In the genomic region with DNA sequence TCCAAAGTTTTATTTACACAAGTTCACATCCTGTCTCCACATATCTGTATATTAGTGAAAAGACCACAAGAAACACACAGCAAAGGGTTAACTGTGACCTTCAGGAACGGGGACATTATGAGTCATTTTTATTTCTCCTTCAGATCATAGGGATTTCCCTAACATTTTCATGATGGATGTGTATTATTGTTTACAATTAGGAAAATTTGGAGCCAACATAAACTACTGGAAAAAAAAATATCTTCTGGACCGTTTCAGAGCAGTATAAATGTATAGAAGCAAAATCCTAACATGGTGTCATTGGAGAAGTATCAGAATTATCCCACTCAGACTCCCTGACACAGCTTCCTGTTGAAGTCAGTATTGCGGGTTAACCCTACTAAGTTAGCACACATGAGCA, we compare ENCODE assay signal across 29 mouse cellular contexts. TPM values are rescaled to one million over a fixed set of nuclear protein-coding genes. Genes with fewer than 3 reads are reported as not detected.
DNase-seq lines count a peak whose midpoint lies in the region; ATAC-seq and TF ChIP-seq lines count a peak whose summit lies in the region.
"Had no signal": no experiment of that assay in that cellular context is flagged by ENCODE, and none has a peak within 500 bp of the region (broad histone marks: within the 10 kb centered on the region; RNA-seq: fewer than 3 reads in every experiment).

No protein-coding gene starts in this region.

- ATAC-seq in lung, embryonic 14.5 days (ENCODE audit: insufficient read depth) = no peak
- ATAC-seq in lung, postnatal 0 days = peak; percentile 37; the same call in 1 of the 2 replicates
- ATAC-seq: activated CD4-positive, CD25-positive, alpha-beta regulatory T cell, adult 4 months; CD4-positive, CD25-positive, alpha-beta regulatory T cell, adult 4 months; forebrain, embryonic 14.5 days; forebrain, embryonic 16.5 days; Patski had no signal

- H3K27me3 ChIP-seq in lung, embryonic 14.5 days (ENCODE audit: insufficient read depth, low read length) = no peaks in the 10 kb centered on the region
- H3K27me3 ChIP-seq in lung, postnatal 0 days (replicated peaks; ENCODE audit: insufficient read depth, low read length) = no peaks in the 10 kb centered on the region
- H3K27me3 ChIP-seq: CH12.LX; embryonic facial prominence, embryonic 12.5 days; forebrain, embryonic 12.5 days; Patski had no signal

- TF ChIP-seq CTCF in lung, embryonic 14.5 days (IDR thresholded peaks at IDR 0.05; ENCODE audit: low read depth) = no peak
- no peak for TF ChIP-seq CTCF in lung, postnatal 0 days (IDR thresholded peaks at IDR 0.05)
- no peak for TF ChIP-seq CTCF in embryonic fibroblast, embryonic 13.5 days (IDR thresholded peaks at IDR 0.05; ENCODE audit: borderline replicate concordance, insufficient read depth, low read length)

- 0 out of 2 replicates have a peak overlapping the region, but pooled peaks have one; percentile 9 for H3K27ac ChIP-seq in lung, embryonic 14.5 days (ENCODE audit: low read depth)
- H3K27ac ChIP-seq in lung, postnatal 0 days (ENCODE audit: low read length) = no peak overlapping the region
- 0 out of 2 replicates have a peak overlapping the region, but pooled peaks have one; percentile 17 for H3K27ac ChIP-seq in embryonic fibroblast, embryonic 13.5 days (ENCODE audit: insufficient read depth, low read length)
- H3K27ac ChIP-seq: embryonic facial prominence, embryonic 10.5 days; embryonic facial prominence, embryonic 12.5 days; forebrain, embryonic 10.5 days; forebrain, embryonic 12.5 days had no signal

- H3K4me1 ChIP-seq in lung, embryonic 14.5 days (ENCODE audit: insufficient read depth) = no peaks in the 10 kb centered on the region
- no peaks in the 10 kb centered on the region for H3K4me1 ChIP-seq in lung, postnatal 0 days (ENCODE audit: insufficient read depth, low read depth, low read length)
- H3K4me1 ChIP-seq in embryonic fibroblast, embryonic 13.5 days (ENCODE audit: control insufficient read depth, insufficient read depth, low read length) = 0 out of 2 replicates have a peak, but pooled peaks cover 2% of the 10 kb centered on the region
- H3K4me1 ChIP-seq: embryonic facial prominence, embryonic 10.5 days; embryonic facial prominence, embryonic 12.5 days; forebrain, embryonic 10.5 days; forebrain, embryonic 12.5 days had no signal

- 41% methylated on average over 3 of the region's 3 CpGs for WGBS in lung, embryonic 14.5 days
- 40% methylated on average over 3 of the region's 3 CpGs for WGBS in lung, postnatal 0 days

- peak; percentile 48 for DNase-seq in lung, embryonic 14.5 days
- no peak for DNase-seq in lung, postnatal 10 days
- DNase-seq in lung, postnatal 0 days (ENCODE audit: low spot score) = peak; percentile 37
- DNase-seq in lung, postnatal 4 days = no peak
- peak; percentile 18 for DNase-seq in 3T3-L1 (ENCODE audit: low read depth, low spot score)
- DNase-seq in cerebellum, adult 11-12 months = no peak
- DNase-seq in gastrocnemius, adult 18-20 months (ENCODE audit: low spot score) = no peak
- DNase-seq: adrenal gland, adult 8-10 months; adrenal gland, postnatal 14 days; adrenal gland, postnatal 36 days; B cell, adult 2 months; cerebellum, adult 11 months; cerebellum, adult 2 months; cerebellum, adult 9-10 months; cerebellum, postnatal 10 days; cerebellum, postnatal 25 days had no signal

- no peak for TF ChIP-seq EP300 in lung, postnatal 0 days (IDR thresholded peaks at IDR 0.05)

- H3K4me3 ChIP-seq in lung, embryonic 14.5 days (ENCODE audit: low read depth, low read length) = no peak overlapping the region
- H3K4me3 ChIP-seq in lung, postnatal 0 days (ENCODE audit: low read depth, low read length) = no peak overlapping the region
- no peak overlapping the region for H3K4me3 ChIP-seq in embryonic fibroblast, embryonic 13.5 days (ENCODE audit: insufficient read depth, low read length)
- H3K4me3 ChIP-seq: embryonic facial prominence, embryonic 10.5 days; embryonic facial prominence, embryonic 12.5 days; erythroblast, embryonic 14.5 days; forebrain, embryonic 10.5 days; forebrain, embryonic 12.5 days had no signal

- H3K36me3 ChIP-seq in lung, embryonic 14.5 days (ENCODE audit: insufficient read depth) = peaks cover 10% of the 10 kb centered on the region; the same call in 1 of the 2 replicates
- H3K36me3 ChIP-seq in lung, postnatal 0 days (ENCODE audit: insufficient read depth, low read length) = no peaks in the 10 kb centered on the region

- no peak for TF ChIP-seq POLR2A in embryonic fibroblast, embryonic 13.5 days (IDR thresholded peaks at IDR 0.05; ENCODE audit: low read depth, low read length)

- no peak overlapping the region for H3K4me2 ChIP-seq in lung, embryonic 14.5 days
- no peak overlapping the region for H3K4me2 ChIP-seq in lung, postnatal 0 days (replicated peaks; ENCODE audit: low read depth, low read length)
- H3K4me2 ChIP-seq: embryonic facial prominence, embryonic 12.5 days; forebrain, embryonic 12.5 days had no signal

- no peak overlapping the region for H3K9ac ChIP-seq in lung, embryonic 14.5 days
- no peak overlapping the region for H3K9ac ChIP-seq in lung, postnatal 0 days (replicated peaks; ENCODE audit: low read depth)
- H3K9ac ChIP-seq: embryonic facial prominence, embryonic 12.5 days; forebrain, embryonic 12.5 days had no signal

- no peaks in the 10 kb centered on the region for H3K9me3 ChIP-seq in lung, embryonic 14.5 days (ENCODE audit: low read depth, low read length)
- no peaks in the 10 kb centered on the region for H3K9me3 ChIP-seq in lung, postnatal 0 days (ENCODE audit: low read length)
- H3K9me3 ChIP-seq: embryonic facial prominence, embryonic 12.5 days; forebrain, embryonic 10.5 days; forebrain, embryonic 12.5 days; G1E had no signal

RNA-seq across cellular contexts. Expression of a gene that starts 14.7 kb away (rescaled TPM):
- 18.0 and 21.2 TPM in 2 replicates for polyA plus RNA-seq in lung, embryonic 14.5 days (2014; fragmentation: Nextera tagmentation; extraction: Ambion mirVana)
- polyA plus RNA-seq in lung, postnatal 0 days (2015; fragmentation: Nextera tagmentation; extraction: Ambion mirVana) = 11.9 and 15.6 TPM in 2 replicates
- polyA plus RNA-seq in embryonic fibroblast, embryonic 13.5 days (2011; ENCODE audit: insufficient read length, low read depth, missing spikeins) = 10.1 and 12.2 TPM in 2 replicates
- 10 to 100 TPM; 17.1 to 22.1 TPM for total RNA-seq in gastrocnemius, adult 18-20 months (2021)

RNA-seq across cellular contexts. Expression of a gene that starts 18.2 kb away (rescaled TPM):
- 137 and 144 TPM in 2 replicates for polyA plus RNA-seq in lung, embryonic 14.5 days (2014; fragmentation: Nextera tagmentation; extraction: Ambion mirVana)
- polyA plus RNA-seq in lung, postnatal 0 days (2015; fragmentation: Nextera tagmentation; extraction: Ambion mirVana) = 95.7 and 98.8 TPM in 2 replicates
- 44.9 and 65.7 TPM in 2 replicates for polyA plus RNA-seq in embryonic fibroblast, embryonic 13.5 days (2011; ENCODE audit: insufficient read length, low read depth, missing spikeins)
- total RNA-seq in gastrocnemius, adult 18-20 months (2021) = 100 to 1,000 TPM; 121 to 134 TPM

Comparison
In these comparisons a context has a peak if more than half of its experiments do, and no peak if none do; other contexts are left out.
1. DNase-seq: peak in lung, embryonic 14.5 days (single experiment), lung, postnatal 0 days (single experiment) and 3T3-L1 (single experiment); none in lung, postnatal 10 days (single experiment), lung, postnatal 4 days (0 of 2), cerebellum, adult 11-12 months (single experiment) and gastrocnemius, adult 18-20 months (single experiment).